ENCODE assay signal across 28 mouse cellular contexts in genomic region chr15:32398721-32399120, GRCm38 (mm10).
"Had no signal": no experiment of that assay in that cellular context is flagged by ENCODE, and none has a peak within 500 bp of the region (broad histone marks: within the 10 kb centered on the region; RNA-seq: fewer than 3 reads in every experiment).

No protein-coding gene starts in this region.

- ATAC-seq: forebrain, embryonic 13.5 days; forebrain, embryonic 14.5 days; forebrain, embryonic 15.5 days; forebrain, embryonic 16.5 days; forebrain, postnatal 0 days had no signal

- H3K36me3 ChIP-seq: embryonic facial prominence, embryonic 10.5 days; embryonic facial prominence, embryonic 12.5 days; embryonic facial prominence, embryonic 13.5 days; embryonic facial prominence, embryonic 15.5 days; forebrain, embryonic 10.5 days; forebrain, embryonic 12.5 days; forebrain, embryonic 15.5 days had no signal

- H3K9ac ChIP-seq: embryonic facial prominence, embryonic 12.5 days; embryonic facial prominence, embryonic 13.5 days; embryonic facial prominence, embryonic 15.5 days; forebrain, embryonic 12.5 days; forebrain, embryonic 13.5 days; forebrain, embryonic 15.5 days; forebrain, postnatal 0 days had no signal

- H3K27ac ChIP-seq: embryonic facial prominence, embryonic 10.5 days; embryonic facial prominence, embryonic 12.5 days; embryonic facial prominence, embryonic 13.5 days; embryonic facial prominence, embryonic 15.5 days; forebrain, embryonic 10.5 days; forebrain, embryonic 12.5 days; forebrain, embryonic 13.5 days; forebrain, embryonic 15.5 days; gastrocnemius, adult 2 months; heart, adult 2 months had no signal

- H3K4me1 ChIP-seq: forebrain, embryonic 12.5 days; forebrain, embryonic 15.5 days had no signal

- H3K9me3 ChIP-seq: embryonic facial prominence, embryonic 10.5 days; embryonic facial prominence, embryonic 12.5 days; embryonic facial prominence, embryonic 13.5 days; embryonic facial prominence, embryonic 15.5 days; forebrain, embryonic 10.5 days; forebrain, embryonic 12.5 days; forebrain, embryonic 13.5 days; forebrain, embryonic 15.5 days had no signal

- H3K27me3 ChIP-seq: embryonic facial prominence, embryonic 12.5 days; embryonic facial prominence, embryonic 13.5 days; embryonic facial prominence, embryonic 15.5 days; forebrain, embryonic 12.5 days; forebrain, embryonic 13.5 days; forebrain, embryonic 15.5 days had no signal

- DNase-seq: cerebellum, adult 2 months; cerebellum, adult 8-10 months; cerebellum, adult 9-10 months; cerebellum, adult 9-11 months; cerebellum, postnatal 10 days; cerebellum, postnatal 14 days; cerebellum, postnatal 25 days; cerebellum, postnatal 36 days; embryo, embryonic 11 days; forebrain, postnatal 0 days; gastrocnemius, adult 2 months; gastrocnemius, postnatal 10 days; gastrocnemius, postnatal 14 days; gastrocnemius, postnatal 25 days; gastrocnemius, postnatal 36 days; heart, adult 18-20 months; heart, adult 2 months had no signal

- H3K4me3 ChIP-seq: embryonic facial prominence, embryonic 10.5 days; embryonic facial prominence, embryonic 12.5 days; embryonic facial prominence, embryonic 13.5 days; embryonic facial prominence, embryonic 15.5 days; erythroblast, embryonic 14.5 days; forebrain, embryonic 10.5 days; forebrain, embryonic 12.5 days; forebrain, embryonic 13.5 days; forebrain, embryonic 15.5 days; gastrocnemius, adult 2 months; heart, adult 2 months had no signal

- H3K4me2 ChIP-seq: embryonic facial prominence, embryonic 12.5 days; embryonic facial prominence, embryonic 13.5 days; embryonic facial prominence, embryonic 15.5 days; forebrain, embryonic 12.5 days; forebrain, embryonic 13.5 days; forebrain, embryonic 15.5 days had no signal
